Mouse (Mus musculus): ENCODE measurements around the gene Cdc37.

The Cdc37 gene

DNA sequence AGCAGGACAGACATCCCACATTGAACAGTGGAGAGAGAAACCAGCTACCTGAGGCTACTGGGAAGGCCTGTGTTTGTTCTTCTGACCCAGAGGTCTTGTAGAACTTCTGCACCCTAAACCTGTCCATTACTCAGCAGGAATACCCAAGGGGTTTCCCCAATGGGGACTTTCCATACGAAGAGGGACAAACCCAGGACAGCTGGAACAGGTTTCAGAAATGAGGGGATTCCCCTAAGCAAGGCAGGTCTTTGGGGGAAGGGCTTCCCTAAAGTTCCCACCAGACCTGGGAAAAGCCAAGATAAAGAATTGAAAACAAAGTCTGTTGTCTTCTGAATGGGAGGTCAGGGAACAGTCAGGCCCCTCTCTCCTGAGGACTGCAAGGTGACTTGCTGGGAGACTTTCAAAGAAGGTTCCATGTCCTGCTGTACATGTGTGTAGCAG lies 13.8 kb downstream of the Cdc37 start:
- no peak for DNase-seq (ENCODE audit: low read depth, low spot score)

- DNase-seq (ENCODE audit: low read depth, low spot score): no peak
Measured at GRCm38 (mm10) chr9:21135329-21135890, 14.4 kb downstream of the Cdc37 start.

DNA sequence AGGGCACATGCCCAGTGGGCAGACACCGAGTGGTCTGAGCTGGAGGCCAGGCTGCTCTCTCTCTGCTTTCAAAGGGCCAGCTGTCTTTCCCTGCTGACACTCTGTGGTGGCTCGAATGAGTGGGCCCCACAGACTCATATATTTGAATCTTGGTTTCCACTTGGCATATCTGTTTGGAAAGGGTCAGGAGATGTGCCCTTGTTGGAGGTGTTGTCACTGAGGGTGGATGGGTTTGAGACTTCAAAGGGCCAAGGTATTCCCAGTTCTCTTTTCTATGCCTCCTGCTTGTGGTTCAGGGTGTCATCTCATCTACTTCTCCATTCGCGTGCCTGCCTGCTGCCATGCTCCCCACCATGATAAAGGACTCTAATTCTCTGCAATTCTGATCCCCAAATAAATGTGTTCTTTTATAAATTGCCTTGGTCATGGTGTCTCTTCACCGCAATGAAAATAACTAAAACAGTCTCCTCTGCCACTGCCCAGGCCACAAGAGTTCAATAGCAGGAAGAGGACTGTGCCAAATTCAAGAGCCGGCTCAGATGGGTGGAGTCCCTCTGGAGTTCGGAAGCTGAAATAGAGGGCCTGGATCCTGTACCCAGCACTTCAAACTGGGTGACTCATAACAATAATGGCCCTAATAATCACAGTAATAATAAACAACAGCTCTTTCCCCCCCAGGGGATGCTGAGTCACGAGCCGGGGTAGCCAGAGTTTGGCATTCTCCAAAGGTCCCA lies 15.0 kb downstream of the Cdc37 start:
- DNase-seq (ENCODE audit: low read depth, low spot score): no peak

DNA sequence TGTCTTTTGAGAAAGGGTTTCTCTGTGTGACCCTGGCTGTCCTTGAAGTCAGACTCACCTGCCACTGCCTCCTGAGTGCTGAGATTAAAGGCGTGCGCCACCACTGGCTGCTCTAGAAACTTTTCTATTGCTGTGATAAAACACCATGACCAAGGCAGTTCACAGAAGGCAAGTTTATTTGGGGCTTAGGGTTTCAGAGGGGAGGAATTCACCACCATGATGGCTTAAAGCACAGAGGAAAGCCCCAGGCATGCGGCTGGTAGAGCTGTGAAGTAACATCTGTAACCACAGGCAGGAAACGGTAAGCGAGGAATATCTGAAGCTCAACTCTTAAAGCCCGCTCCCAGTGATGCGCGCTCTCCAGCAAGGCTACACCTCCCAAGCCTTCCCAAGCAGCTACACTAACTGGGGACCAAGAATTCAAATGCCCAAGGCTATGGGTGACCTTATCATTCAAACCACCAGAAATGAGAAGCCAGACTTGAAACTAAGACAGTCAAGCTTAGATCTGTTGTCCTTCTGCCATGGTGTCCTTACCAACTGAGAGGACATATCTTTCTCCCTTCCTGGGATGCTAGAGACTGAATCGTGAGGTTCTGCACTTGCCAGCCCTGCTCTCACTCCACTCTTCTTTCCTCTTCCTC lies 16.6 kb downstream of the Cdc37 start:
- DNase-seq (ENCODE audit: low read depth, low spot score): no peak

DNA sequence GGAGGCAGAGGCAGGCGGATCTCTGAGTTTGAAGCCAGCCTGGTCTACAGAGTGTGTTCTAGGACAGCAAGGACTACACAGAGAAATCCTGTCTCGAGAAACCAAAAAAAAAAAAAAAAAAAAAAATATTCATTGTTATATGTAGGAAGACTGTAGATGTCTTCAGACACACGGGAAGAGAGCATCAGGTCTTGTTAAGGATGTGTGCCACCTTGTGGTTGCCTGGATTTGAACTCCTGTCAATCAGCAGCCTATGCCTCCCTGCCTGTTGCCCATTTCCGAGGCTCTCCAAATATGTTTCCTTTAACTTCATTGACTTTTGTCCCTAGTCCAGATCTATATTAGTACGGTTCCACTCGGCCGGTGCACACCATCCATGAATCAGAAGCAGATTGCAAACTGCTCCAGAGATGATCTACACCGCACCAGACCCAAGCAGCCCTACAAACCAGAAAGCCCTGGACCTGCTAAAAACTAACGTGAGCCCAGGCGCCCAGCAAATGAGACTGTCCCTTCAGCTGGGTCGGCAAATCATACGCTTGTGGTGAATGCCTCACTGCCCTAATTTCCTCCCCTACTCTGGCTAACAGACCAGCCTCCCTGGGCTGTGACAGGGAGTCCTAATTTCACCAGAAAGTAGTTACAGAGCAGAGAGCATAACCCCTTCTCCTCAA lies 17.5 kb downstream of the Cdc37 start:
- no peak for DNase-seq (ENCODE audit: low read depth, low spot score)

GRCm38 (mm10) chr9:21131059-21131956 lies 18.5 kb downstream of the Cdc37 start, which contains the start of gene Tyk2:
Gene Tyk2, minus strand, starts transcription at chr9:21131243.
- DNase-seq (ENCODE audit: low read depth, low spot score): peak; percentile 99

GRCm38 (mm10) chr9:21126259-21126627 lies 23.5 kb downstream of the Cdc37 start:
- no peak for DNase-seq (ENCODE audit: low read depth, low spot score)

- DNase-seq (ENCODE audit: low read depth, low spot score): no peak
Measured at GRCm38 (mm10) chr9:21125502-21126258, 24.1 kb downstream of the Cdc37 start.

GRCm38 (mm10) chr9:21124837-21125236 lies 24.9 kb downstream of the Cdc37 start:
- DNase-seq (ENCODE audit: low read depth, low spot score): no peak

GRCm38 (mm10) chr9:21121483-21121882 lies 28.3 kb downstream of the Cdc37 start:
- no peak for DNase-seq (ENCODE audit: low read depth, low spot score)

- no peak for DNase-seq (ENCODE audit: low read depth, low spot score)
Measured at GRCm38 (mm10) chr9:21117073-21117472, 32.7 kb downstream of the Cdc37 start.

DNA sequence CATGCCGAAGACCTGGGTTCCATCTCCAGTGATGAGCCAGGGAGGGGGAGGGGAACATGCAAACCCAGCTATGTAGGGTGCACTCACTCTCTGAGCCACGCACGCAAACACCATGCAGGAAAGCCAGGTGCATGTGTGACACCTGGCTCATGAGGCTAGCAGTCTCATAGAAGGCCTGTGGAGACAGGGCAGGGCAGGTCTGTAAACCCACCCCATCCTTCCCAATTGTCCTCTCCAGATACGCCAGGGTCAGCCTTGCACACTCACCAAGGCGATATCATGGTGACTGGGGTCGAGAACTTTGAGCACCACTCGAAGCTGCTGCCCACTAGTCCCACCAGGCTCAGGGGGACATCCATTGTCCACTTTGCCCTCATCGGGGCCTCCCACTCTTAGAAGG lies 34.7 kb downstream of the Cdc37 start:
- no peak for DNase-seq (ENCODE audit: low read depth, low spot score)

DNA sequence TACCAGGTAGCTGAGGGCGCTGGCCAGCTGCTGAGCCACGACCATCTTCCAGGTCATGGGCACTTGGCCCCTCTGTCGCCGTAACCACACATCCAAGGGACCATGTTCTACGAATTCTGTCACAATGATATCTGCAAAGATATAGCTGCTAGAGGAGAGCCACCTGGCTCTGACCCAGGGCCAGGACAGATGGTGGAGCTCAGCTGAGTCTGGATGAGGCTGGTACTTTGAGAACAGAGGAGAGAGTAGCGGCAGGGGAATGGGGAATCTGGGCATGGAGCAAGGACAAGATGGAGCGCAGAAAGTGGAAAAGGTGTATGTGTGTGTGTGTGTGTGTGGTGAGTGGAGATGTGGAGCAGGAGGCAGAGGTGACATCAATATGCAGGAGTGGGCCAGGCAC lies 35.6 kb downstream of the Cdc37 start:
- DNase-seq (ENCODE audit: low read depth, low spot score): no peak

GRCm38 (mm10) chr9:21113751-21114150 lies 36.0 kb downstream of the Cdc37 start:
- no peak for DNase-seq (ENCODE audit: low read depth, low spot score)

DNA sequence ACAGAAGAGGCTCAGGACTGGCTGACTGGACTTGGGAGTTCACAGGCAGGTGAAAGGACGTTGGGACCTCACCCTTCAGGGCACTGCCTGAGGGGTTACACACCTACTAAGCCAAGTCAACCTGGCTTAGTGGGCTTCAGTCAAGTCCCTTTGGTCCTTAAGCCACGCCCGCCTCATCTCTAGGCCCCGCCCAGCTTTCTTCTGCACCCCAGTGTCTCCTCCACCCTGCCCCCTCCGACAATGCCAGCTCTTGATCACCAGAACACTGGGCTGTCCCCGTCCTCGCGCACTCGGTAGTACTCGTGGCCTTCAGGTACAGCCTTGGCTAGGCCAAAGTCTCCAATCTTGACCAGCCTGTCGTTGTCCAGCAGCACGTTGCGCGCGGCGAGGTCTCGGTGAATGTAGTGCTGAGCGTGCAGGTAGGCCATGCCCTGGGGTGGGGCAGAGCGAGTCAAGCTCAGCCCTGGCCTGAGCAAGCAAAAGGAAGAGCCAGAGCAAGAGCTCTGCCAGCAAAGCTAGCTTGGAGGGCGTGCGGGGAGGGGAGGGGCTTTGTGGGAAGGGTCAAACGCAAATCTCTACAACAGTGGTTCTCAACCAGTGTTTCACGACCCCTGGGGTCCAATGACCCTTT lies 42.1 kb downstream of the Cdc37 start:
- no peak for DNase-seq (ENCODE audit: low read depth, low spot score)

- DNase-seq (ENCODE audit: low read depth, low spot score): peak; percentile 31
Measured at GRCm38 (mm10) chr9:21105760-21106564, 43.8 kb downstream of the Cdc37 start.

DNA sequence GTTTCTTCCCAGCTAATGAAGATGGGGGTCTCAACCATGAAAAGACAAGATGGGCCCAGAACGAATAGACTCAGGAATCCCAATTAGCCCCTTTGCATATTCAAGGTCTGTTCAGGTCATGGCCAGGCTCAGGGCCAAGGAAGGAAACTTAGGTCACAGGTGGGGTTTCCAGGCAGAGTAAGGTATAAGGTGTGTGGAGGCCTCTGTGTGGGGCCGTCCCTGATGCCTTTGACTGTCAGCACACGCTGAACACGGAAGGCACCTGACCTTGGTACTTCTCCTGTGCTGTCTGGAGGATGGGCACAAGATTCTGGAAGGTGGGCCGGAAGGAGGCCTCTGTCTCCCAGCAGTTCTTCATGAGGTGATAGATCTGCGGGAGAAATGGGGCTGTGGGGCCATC lies 45.0 kb downstream of the Cdc37 start:
- no peak for DNase-seq (ENCODE audit: low read depth, low spot score)

DNA sequence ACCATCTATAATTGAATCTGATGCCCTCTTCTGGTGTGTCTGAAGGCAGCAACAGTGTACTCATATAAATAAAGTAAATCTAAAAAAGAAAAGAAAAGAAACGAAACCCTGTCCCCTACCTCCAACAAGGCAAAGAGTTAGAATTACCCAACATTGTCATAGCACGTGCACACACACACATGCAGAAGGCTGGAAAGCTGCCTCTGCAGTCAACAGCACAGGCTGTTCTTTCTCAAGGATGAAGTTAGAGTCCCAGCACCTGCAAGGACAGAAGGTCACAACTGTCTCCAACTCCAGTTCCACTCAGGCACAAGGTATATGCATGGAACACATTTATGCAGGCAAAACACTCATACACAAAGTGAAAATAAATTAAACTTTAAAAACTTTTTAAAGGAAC lies 47.7 kb downstream of the Cdc37 start:
- DNase-seq (ENCODE audit: low read depth, low spot score): no peak

DNA sequence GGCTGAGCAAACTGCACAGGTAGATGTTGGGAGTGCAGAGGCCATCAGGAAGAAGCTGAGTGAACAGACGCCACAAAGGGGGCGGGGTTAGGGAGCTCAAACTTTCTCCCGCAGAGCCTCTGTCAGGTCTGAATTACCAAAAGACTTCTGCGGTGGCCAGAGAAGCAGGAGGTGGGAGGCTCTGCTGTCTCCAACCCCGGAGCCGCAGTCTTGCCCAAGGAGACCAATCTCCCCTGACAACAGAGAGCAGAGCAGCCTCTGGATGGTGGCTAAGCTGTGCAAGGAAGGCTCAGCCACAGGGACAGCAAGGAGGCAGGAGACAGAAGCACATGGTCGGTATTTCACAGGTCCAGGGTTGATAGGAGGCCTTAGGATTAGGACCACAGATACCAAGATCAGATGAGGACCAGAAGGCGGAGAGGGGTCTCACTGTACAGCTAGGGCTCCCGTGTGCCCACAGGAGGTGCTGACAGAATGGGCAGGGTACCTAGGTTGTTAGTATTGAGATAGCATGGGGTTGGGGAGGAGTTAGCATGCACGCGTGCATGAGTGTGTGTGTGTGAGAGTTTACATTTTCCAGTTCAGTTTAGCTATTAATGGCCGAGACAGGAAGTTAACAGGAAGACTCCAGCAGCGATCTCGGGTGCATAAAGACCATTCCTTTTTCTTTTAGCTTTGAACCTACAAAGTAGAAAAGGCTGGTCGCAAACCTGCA lies 49.2 kb downstream of the Cdc37 start:
- no peak for DNase-seq (ENCODE audit: low read depth, low spot score)

All from telencephalon, adult 2 months (tissue).